Mouse (Mus musculus) limb, embryonic 14.5 days (tissue): ENCODE data around the gene Syn2. TPM values are rescaled to one million over a fixed set of nuclear protein-coding genes. Genes with fewer than 3 reads are reported as not detected.

Experiments
- ATAC-seq: fragments of 200-750 bp; cut with Nextera tagmentation; 2 replicates; pipeline ENCODE4 v1.8.0; 2017; ENCODE audit warnings: low read depth, moderate number of reproducible peaks, moderate TSS enrichment; ENCODE audit not compliant: low FRiP score
- DNase-seq: peaks from one replicate; pipeline ENCODE4 v3.0.0-alpha.2; 2015; ENCODE audit warnings: low spot score
- H3K27ac ChIP-seq: fragments of 300-500 bp; sonication (generic); replicated peaks from 2 replicates; pipeline ENCODE4 v1.5.1; 2014; ENCODE audit warnings: low read depth, mild to moderate bottlenecking, low read length, moderate library complexity, mixed read lengths
- H3K27me3 ChIP-seq: fragments of 300-500 bp; sonication (generic); 2 replicates; pipeline ENCODE4 v1.6.1; 2014; ENCODE audit warnings: low read length, mixed read lengths; ENCODE audit not compliant: control insufficient read depth, insufficient read depth
- H3K36me3 ChIP-seq: fragments of 300-500 bp; sonication (generic); 2 replicates; pipeline ENCODE4 v1.6.1; 2014; ENCODE audit warnings: mild to moderate bottlenecking, low read length, moderate library complexity, mixed read lengths; ENCODE audit not compliant: control insufficient read depth, insufficient read depth
- H3K4me1 ChIP-seq: fragments of 300-500 bp; sonication (generic); 2 replicates; pipeline ENCODE4 v1.6.1; 2014; ENCODE audit warnings: antibody characterized with exemption, low read length, mixed read lengths; ENCODE audit not compliant: control insufficient read depth, insufficient read depth
- H3K4me2 ChIP-seq: fragments of 300-500 bp; sonication (generic); replicated peaks from 2 replicates; pipeline ENCODE4 v1.6.1; 2014; ENCODE audit warnings: low read depth, mild to moderate bottlenecking, low read length, moderate library complexity; ENCODE audit not compliant: severe bottlenecking
- H3K4me3 ChIP-seq: fragments of 300-500 bp; sonication (generic); replicated peaks from 2 replicates; pipeline ENCODE4 v1.5.1; 2014; ENCODE audit warnings: low read length
- H3K9ac ChIP-seq: fragments of 300-500 bp; sonication (generic); 2 replicates; pipeline ENCODE4 v1.6.1; 2014; ENCODE audit warnings: mild to moderate bottlenecking, low read depth, low read length, moderate library complexity; ENCODE audit not compliant: severe bottlenecking
- H3K9me3 ChIP-seq: fragments of 300-500 bp; sonication (generic); 2 replicates; pipeline ENCODE4 v1.6.1; 2016; ENCODE audit warnings: low read length; ENCODE audit not compliant: control insufficient read depth
- POLR2A ChIP-seq: fragments of 200-500 bp; IDR thresholded peaks from 2 replicates; pipeline ENCODE4 v1.8.0; 2012; ENCODE audit warnings: inconsistent platforms, mild to moderate bottlenecking, moderate library complexity, borderline replicate concordance; ENCODE audit not compliant: insufficient read depth, insufficient read length; ENCODE audit errors: extremely low read depth
- WGBS: fragments of 180-500 bp; shearing (Covaris S2); extraction: QIAGEN DNeasy Blood & Tissue Kit; methylation state at CpG from one replicate; pipeline ENCODE4 v1.1.7; 2014; 5-methylcytosine and 5-hydroxymethylcytosine counted together
- polyA plus RNA-seq, 2 experiments: library from polyadenylated mRNA; depleted of rRNA in 1 of 2; stranded (reverse) in 1 of 2; unstranded in 1 of 2; fragments of >200 nt; fragmentation: Nextera tagmentation in 1 of 2; extraction: Ambion mirVana in 1 of 2; gene quantifications; 2 replicates each; pipeline versions ENCODE4 v1.2.1 to v1.2.3; 2012 to 2014

The Syn2 gene
- polyA plus RNA-seq, 2 experiments: 0.91 to 1.6 TPM

DNA sequence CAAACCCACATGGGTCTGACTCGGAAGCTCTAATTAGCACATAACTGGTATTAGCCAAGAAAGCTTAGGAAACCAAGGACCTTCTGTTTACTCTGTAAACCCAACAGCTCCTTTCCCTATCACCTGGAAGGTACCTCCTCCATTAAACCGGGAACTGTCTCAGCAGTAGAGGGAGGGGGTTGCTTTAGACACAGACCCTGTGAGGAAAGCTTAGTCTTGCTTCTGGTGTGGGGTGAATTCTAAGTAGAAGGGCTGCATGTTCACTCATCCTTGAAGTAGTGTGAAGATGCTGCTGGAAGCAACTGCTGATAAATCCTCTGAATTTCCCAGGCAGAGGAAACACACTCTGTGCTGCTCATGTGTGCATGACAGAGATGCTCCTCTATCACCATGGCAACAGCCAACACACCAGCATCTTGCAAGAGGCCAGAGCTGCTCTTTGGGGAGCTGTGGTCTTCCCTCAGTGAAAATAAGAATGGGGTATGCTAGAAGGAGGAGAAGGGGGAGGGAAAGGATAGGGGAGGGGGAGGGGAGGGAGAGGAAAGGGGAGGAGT lies 8.4 kb upstream of the Syn2 start:
- H3K36me3 ChIP-seq: no peaks in the 10 kb centered on the region
- DNase-seq (peak; percentile 29), ATAC-seq (peak; percentile 60; the same call in 1 of the 2 replicates)
- peaks cover 4% of the 10 kb centered on the region; the same call in 1 of the 2 replicates for H3K4me1 ChIP-seq
- no peaks in the 10 kb centered on the region for H3K9me3 ChIP-seq
- no peak overlapping the region for H3K27ac ChIP-seq
- no peak overlapping the region for H3K4me3 ChIP-seq
- 37% methylated on average over 2 of the region's 2 CpGs for WGBS
- no peak overlapping the region for H3K9ac ChIP-seq
- H3K4me2 ChIP-seq: no peak overlapping the region
- no peak for TF ChIP-seq POLR2A
- H3K27me3 ChIP-seq: no peaks in the 10 kb centered on the region

- no peaks in the 10 kb centered on the region for H3K27me3 ChIP-seq
Measured at GRCm38 (mm10) chr6:115126851-115127250, 7.9 kb upstream of the Syn2 start.

DNA sequence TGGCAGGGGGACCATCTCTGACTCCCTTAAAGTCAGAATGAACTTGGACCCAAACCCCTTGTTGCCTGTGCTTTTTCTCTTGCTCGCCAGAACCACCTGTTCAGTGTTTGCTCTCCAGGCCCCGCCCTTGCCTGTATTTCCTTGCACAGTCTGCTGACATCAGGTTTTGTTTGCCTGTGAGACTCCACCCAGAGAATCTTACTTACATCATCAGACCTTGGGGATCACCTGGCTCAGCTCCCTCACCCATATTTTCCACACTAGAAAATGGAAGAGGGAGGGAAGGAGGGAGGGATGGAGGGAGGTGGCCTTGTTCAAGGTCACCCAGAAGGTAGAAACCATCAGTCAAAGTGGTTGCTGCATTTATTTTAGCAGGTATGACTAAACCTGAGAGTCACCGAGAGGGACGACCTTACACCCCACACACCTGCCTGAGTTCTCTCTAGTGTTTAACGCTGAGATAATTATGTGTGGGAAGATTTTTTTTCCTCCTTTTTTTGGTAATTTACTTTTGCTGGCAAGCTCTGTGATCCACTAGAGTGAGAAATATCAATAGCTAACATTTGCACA lies 7.4 kb upstream of the Syn2 start:
- H3K36me3 ChIP-seq: no peaks in the 10 kb centered on the region
- TF ChIP-seq POLR2A: no peak
- H3K4me3 ChIP-seq: no peak overlapping the region
- no peak overlapping the region for H3K9ac ChIP-seq
- ATAC-seq (no peak), DNase-seq (no peak)
- H3K9me3 ChIP-seq: no peaks in the 10 kb centered on the region
- no peak overlapping the region for H3K4me2 ChIP-seq
- H3K27me3 ChIP-seq: no peaks in the 10 kb centered on the region
- peaks cover 4% of the 10 kb centered on the region; the same call in 1 of the 2 replicates for H3K4me1 ChIP-seq
- no peak overlapping the region for H3K27ac ChIP-seq
- WGBS: 60% methylated on average over 5 of the region's 5 CpGs

More at GRCm38 (mm10) chr6:115126851-115127250, 7.9 kb upstream of the Syn2 start:
- H3K9ac ChIP-seq: no peak overlapping the region
- H3K4me2 ChIP-seq: no peak overlapping the region
- DNase-seq (no peak), ATAC-seq (no peak)
- no peak for TF ChIP-seq POLR2A
- peaks cover 4% of the 10 kb centered on the region; the same call in 1 of the 2 replicates for H3K4me1 ChIP-seq
- 71% methylated on average over 3 of the region's 3 CpGs for WGBS
- H3K27ac ChIP-seq: no peak overlapping the region
- H3K9me3 ChIP-seq: no peaks in the 10 kb centered on the region
- H3K36me3 ChIP-seq: no peaks in the 10 kb centered on the region
- no peak overlapping the region for H3K4me3 ChIP-seq

DNA sequence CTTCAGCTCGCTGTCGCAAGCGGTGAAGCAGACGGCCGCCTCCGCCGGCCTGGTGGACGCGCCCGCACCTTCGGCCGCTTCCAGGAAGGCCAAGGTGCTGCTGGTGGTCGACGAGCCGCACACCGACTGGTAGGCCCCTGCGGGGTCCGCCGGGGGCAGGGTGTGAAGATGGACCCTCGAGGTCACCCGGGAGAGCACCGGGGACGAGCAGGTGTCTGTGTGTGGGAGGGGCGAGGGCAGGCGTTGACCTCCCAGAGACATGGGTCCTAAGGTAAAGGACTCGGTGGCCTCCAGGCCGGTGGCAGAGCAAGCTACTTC lies 589 bp downstream of the Syn2 start:
- Histone ChIP-seq H3K9me3 (no peaks in the 10 kb centered on the region), H3K4me1 (0 out of 2 replicates have a peak, but pooled peaks cover 8% of the 10 kb centered on the region), H3K27me3 (peaks cover 40% of the 10 kb centered on the region), H3K9ac (peak overlapping the region; percentile 47), H3K4me3 (peak overlapping the region; percentile 62), H3K36me3 (no peaks in the 10 kb centered on the region), H3K27ac (no peak overlapping the region), H3K4me2 (peak overlapping the region; percentile 93)
- WGBS: 4% methylated on average over 27 of the region's 27 CpGs
- TF ChIP-seq POLR2A: no peak
- ATAC-seq (peak; percentile 39; the same call in 1 of the 2 replicates), DNase-seq (no peak)

DNA sequence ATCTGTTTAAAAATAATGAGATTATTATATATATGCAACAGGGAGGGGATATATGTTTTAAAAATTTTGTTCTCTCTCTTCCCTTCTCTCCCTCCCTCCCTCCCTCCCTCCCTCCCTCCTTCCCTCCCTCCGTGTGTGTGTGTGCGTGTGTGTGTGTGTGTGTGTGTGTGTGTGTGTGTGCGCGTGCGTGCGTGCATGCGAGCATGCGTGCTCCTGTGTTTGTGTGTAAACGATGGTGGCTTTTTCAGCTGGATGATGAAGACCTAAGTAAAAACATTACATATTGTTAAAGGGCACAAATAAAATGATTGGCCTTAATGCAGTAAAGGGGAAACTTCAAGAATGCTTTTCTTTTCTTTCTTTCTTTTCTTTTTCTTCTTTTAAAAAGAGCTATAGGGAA lies 1.5 kb downstream of the Syn2 start:
- no peak overlapping the region for H3K9ac ChIP-seq
- 84% methylated on average over 9 of the region's 9 CpGs for WGBS
- H3K27me3 ChIP-seq: peaks cover 40% of the 10 kb centered on the region
- H3K4me3 ChIP-seq: no peak overlapping the region
- no peaks in the 10 kb centered on the region for H3K36me3 ChIP-seq
- H3K27ac ChIP-seq: no peak overlapping the region
- no peaks in the 10 kb centered on the region for H3K9me3 ChIP-seq
- 0 out of 2 replicates have a peak, but pooled peaks cover 8% of the 10 kb centered on the region for H3K4me1 ChIP-seq
- TF ChIP-seq POLR2A: no peak
- no peak for ATAC-seq
- no peak for DNase-seq
- H3K4me2 ChIP-seq: no peak overlapping the region
